Mouse (Mus musculus) midbrain, embryonic 13.5 days (tissue): Measurements from ENCODE around the gene Slfn8. TPM values are rescaled to one million over a fixed set of nuclear protein-coding genes. Genes with fewer than 3 reads are reported as not detected.
A peak's percentile ranks its signal among the peaks of the same experiment; 100 is the strongest.
"Not testable (repeated sequence)": the region's sequence is repeated elsewhere in the genome, so short reads cannot be mapped to it uniquely, and the experiment has no call there.

Experiments used
- ATAC-seq: fragments of 200-750 bp; cut with Nextera tagmentation; 2 replicates; pipeline ENCODE4 v1.8.0; 2017; ENCODE audit warnings: mild to moderate bottlenecking, moderate TSS enrichment, moderate library complexity
- H3K27ac ChIP-seq: fragments of 300-500 bp; sonication (generic); 2 replicates; pipeline ENCODE4 v1.5.1; 2015; ENCODE audit warnings: inconsistent platforms, mild to moderate bottlenecking, moderate library complexity
- H3K27me3 ChIP-seq: fragments of 300-500 bp; sonication (generic); 2 replicates; pipeline ENCODE4 v1.6.1; 2015; ENCODE audit warnings: mild to moderate bottlenecking, inconsistent platforms
- H3K36me3 ChIP-seq: fragments of 300-500 bp; sonication (generic); 2 replicates; pipeline ENCODE4 v1.6.1; 2015; ENCODE audit warnings: mild to moderate bottlenecking, inconsistent platforms
- H3K4me1 ChIP-seq: fragments of 300-500 bp; sonication (generic); replicated peaks from 2 replicates; pipeline ENCODE4 v1.6.1; 2015; ENCODE audit warnings: inconsistent platforms
- H3K4me2 ChIP-seq: fragments of 300-500 bp; sonication (generic); replicated peaks from 2 replicates; pipeline ENCODE4 v1.6.1; 2015; ENCODE audit warnings: moderate library complexity, mild to moderate bottlenecking, inconsistent platforms
- H3K4me3 ChIP-seq: fragments of 300-500 bp; sonication (generic); replicated peaks from 2 replicates; pipeline ENCODE4 v1.5.1; 2015; ENCODE audit warnings: mild to moderate bottlenecking, inconsistent platforms
- H3K9ac ChIP-seq: fragments of 300-500 bp; sonication (generic); replicated peaks from 2 replicates; pipeline ENCODE4 v1.6.1; 2015; ENCODE audit warnings: mild to moderate bottlenecking, inconsistent platforms
- H3K9me3 ChIP-seq: fragments of 300-500 bp; sonication (generic); 2 replicates; pipeline ENCODE4 v1.6.1; 2016; ENCODE audit warnings: mild to moderate bottlenecking, inconsistent platforms
- WGBS: fragments of 180-500 bp; shearing (Covaris S2); methylation state at CpG from one replicate; pipeline ENCODE4 v1.1.7; 2015; 5-methylcytosine and 5-hydroxymethylcytosine counted together
- polyA plus RNA-seq: library from polyadenylated mRNA; unstranded; fragments of >200 nt; fragmentation: Nextera tagmentation; extraction: Ambion mirVana; gene quantifications from 2 replicates; pipeline ENCODE4 v1.2.1, GENCODE M21; 2015

Gene Slfn8
- polyA plus RNA-seq, 1 experiment from 2014 or later, result 0.31 TPM

DNA sequence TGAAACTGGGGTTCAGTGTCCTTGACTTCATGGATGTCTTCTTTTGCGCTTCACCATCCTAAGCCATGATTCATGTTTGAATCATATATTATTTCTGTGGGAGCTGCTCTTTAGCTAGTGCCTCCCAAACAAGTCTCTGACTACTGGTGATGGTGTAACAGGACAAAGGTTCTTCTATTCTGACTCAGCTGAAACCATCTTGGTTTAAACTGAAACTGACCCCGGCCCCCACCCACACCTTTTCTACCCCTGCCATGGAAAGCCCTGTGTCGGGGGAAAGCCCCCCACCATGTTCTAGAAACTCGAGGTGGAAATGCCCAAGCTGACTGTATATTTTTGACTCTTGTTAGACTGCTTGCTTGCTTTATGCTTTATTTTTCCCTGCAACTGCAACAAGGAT, 23.3 kb upstream of the Slfn8 start:
- no peak overlapping the region for H3K9ac ChIP-seq
- H3K4me1 ChIP-seq, result no peaks in the 10 kb centered on the region
- no peak overlapping the region for H3K4me3 ChIP-seq
- H3K4me2 ChIP-seq, result no peak overlapping the region
- H3K27ac ChIP-seq, result no peak overlapping the region
- no peak for ATAC-seq
- no peaks in the 10 kb centered on the region for H3K9me3 ChIP-seq
- 84% methylated on average over 4 of the region's 4 CpGs for WGBS
- peaks cover 9% of the 10 kb centered on the region for H3K27me3 ChIP-seq
- H3K36me3 ChIP-seq, result no peaks in the 10 kb centered on the region

DNA sequence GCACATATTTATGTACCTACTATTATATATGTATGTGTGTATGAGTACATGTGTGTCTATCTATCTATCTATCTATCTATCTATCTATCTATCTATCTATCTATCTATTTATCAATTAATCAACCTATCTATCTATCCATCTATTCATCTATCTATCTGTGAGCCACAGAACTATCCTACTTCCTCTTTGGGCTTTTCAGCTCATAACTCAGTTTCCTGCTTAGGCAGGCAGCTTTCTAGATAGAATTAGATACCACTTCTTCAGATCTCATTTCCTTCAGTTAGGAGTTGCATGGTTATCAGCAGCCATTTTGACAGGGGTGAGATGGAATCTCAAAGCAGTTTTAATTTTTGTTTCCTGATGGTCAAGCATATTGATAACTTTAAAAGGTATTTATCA, 20.4 kb upstream of the Slfn8 start:
- Histone ChIP-seq H3K9ac (no peak overlapping the region), H3K27ac (no peak overlapping the region), H3K36me3 (no peaks in the 10 kb centered on the region), H3K4me1 (no peaks in the 10 kb centered on the region), H3K9me3 (no peaks in the 10 kb centered on the region), H3K4me2 (no peak overlapping the region), H3K4me3 (no peak overlapping the region), H3K27me3 (peaks cover 9% of the 10 kb centered on the region)
- no peak for ATAC-seq

DNA sequence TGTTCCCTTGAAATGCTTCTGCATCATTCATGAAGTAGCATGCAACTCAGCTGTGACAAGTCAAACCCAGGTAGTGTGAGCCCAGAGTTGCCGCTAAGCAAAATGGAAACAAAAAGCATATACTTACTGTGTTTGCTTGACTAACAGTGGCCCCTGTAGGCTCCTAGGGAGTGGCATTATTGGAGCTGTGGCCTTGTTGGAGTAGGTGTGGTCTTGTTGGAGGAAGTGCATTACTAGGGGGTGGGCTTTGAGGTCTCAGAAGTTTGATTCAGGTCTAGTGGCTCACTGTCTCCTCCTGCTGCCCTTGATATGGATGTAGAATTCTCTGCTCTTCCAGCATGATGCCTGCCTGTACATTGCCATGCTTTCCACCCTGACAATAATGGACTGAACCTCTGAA, 19.7 kb upstream of the Slfn8 start:
- no peaks in the 10 kb centered on the region for H3K36me3 ChIP-seq
- H3K4me1 ChIP-seq, result no peaks in the 10 kb centered on the region
- no peak overlapping the region for H3K4me2 ChIP-seq
- no peak overlapping the region for H3K4me3 ChIP-seq
- H3K9me3 ChIP-seq, result no peaks in the 10 kb centered on the region
- no peak for ATAC-seq
- peaks cover 9% of the 10 kb centered on the region for H3K27me3 ChIP-seq
- WGBS, result 18% methylated on average over 1 of the region's 1 CpGs
- no peak overlapping the region for H3K27ac ChIP-seq
- H3K9ac ChIP-seq, result no peak overlapping the region

DNA sequence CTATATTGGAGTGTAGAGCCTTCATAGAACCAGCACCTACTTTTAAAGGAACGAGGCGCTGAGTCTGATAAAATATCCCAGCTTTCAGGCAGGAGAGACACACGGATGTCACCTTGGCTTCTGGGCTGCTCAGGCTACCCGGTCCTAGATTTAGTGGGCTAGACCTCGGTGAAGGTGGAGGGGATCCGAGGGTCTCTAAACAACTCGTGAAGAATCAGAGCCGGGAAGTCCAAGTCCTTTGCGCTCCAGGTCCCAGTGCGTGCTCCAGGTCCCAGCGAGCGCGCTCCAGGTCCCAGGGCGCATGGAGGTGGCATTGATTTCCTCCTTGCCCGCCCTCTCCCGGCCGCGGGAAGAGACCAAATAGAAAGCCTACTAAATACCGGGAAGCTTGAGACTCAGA, 19.2 kb upstream of the Slfn8 start:
- Histone ChIP-seq H3K9ac (no peak overlapping the region), H3K4me2 (no peak overlapping the region), H3K27ac (no peak overlapping the region), H3K4me1 (no peaks in the 10 kb centered on the region), H3K36me3 (no peaks in the 10 kb centered on the region), H3K4me3 (no peak overlapping the region), H3K9me3 (no peaks in the 10 kb centered on the region), H3K27me3 (peaks cover 9% of the 10 kb centered on the region)
- no peak for ATAC-seq
- WGBS, result 17% methylated on average over 19 of the region's 19 CpGs

DNA sequence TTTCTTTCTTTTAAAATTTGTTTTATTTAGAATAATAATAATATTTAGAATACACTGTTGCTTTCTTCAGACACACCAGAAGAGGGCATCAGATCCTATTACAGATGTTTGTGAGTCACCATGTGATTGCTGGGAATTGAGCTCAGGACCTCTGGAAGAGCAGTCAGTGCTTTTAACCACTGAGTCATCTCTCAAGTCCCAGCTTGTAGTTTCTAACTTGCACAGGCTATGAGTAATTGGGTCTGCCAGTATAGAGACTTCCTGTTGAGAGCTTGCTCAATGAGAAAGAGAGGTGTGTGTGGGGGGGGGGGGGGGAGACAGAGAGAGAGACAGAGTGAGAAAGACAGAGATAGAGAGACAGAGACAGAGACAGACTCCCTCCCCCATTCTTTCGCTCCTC, 18.5 kb upstream of the Slfn8 start:
- Histone ChIP-seq H3K27ac (no peak overlapping the region), H3K4me3 (no peak overlapping the region), H3K4me1 (no peaks in the 10 kb centered on the region), H3K9ac (no peak overlapping the region), H3K36me3 (no peaks in the 10 kb centered on the region), H3K4me2 (no peak overlapping the region), H3K9me3 (no peaks in the 10 kb centered on the region), H3K27me3 (peaks cover 9% of the 10 kb centered on the region)
- no peak for ATAC-seq
- WGBS, result no CpG with 5 or more reads among the region's 1 CpGs

DNA sequence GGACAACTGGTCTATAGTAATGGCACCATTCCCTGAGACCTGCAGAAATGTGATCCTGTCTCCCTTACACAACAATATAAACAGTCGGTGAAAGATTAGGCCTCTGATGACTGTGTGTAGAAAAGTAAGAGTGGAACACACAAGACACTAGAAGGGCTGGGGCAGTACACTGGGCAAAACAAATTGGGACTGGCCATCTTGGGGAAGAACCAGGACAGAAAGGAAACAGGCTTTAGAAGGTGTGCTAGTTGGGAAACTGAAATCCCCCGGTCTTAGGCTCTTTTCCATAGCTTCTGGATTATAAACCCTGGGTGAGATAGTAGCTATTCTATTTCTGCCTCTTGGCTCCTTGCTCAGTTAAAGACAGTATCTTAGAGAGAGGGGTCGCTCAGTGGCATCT, 18.1 kb upstream of the Slfn8 start:
- H3K27ac ChIP-seq, H3K27me3 ChIP-seq, H3K4me1 ChIP-seq, ATAC-seq, H3K4me3 ChIP-seq, H3K36me3 ChIP-seq, H3K9ac ChIP-seq, H3K9me3 ChIP-seq, H3K4me2 ChIP-seq: not testable (repeated sequence)
- 86% methylated on average over 3 of the region's 3 CpGs for WGBS

DNA sequence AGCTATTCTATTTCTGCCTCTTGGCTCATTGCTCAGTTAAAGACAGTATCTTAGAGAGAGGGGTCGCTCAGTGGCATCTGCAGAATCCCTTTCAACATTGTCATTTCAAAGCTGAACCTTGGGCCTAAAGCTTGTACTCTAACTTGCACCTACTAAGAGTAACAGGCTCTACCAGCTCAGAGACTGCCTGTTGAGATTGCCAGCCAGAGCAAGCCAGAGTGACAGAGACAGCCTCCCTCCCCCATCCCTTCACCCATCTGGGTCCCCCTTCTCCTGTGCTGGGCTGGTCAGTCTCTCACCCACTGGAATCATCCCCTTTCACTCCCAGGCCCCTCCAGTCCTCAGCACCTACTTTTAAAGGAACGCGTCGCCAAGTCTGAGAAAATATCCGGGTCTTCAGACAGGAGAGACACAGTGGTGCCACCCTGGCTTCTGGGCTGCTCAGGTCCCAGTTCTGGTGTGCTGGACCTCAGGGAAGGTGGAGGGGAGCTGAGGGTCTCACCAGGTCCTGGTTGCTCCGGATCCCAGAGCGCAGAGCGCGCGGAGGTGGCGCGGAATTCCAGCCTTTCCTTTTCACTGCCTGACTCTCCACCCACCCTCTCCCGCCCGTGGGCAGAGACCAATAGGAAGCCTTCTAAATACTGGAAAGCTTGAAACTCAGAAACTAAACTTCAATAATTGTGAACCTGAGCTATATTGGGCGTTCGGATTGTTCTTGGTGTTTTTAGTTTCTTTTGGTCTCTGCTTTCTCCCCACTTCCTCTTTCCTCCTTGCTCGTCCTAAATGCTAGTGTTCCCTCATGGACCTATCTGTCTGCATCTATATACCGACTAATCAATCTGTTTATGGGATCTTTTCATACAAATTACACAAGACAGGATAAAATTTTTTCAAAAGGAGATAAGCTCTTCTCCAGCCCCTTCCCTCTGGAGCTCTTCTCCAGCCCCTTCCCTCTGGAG, 770 bp downstream of the Slfn8 start:
- not testable (repeated sequence) for H3K9me3 ChIP-seq, H3K4me2 ChIP-seq, H3K36me3 ChIP-seq, H3K4me3 ChIP-seq, H3K9ac ChIP-seq, H3K4me1 ChIP-seq, H3K27me3 ChIP-seq, H3K27ac ChIP-seq, ATAC-seq
- 80% methylated on average over 18 of the region's 18 CpGs for WGBS

DNA sequence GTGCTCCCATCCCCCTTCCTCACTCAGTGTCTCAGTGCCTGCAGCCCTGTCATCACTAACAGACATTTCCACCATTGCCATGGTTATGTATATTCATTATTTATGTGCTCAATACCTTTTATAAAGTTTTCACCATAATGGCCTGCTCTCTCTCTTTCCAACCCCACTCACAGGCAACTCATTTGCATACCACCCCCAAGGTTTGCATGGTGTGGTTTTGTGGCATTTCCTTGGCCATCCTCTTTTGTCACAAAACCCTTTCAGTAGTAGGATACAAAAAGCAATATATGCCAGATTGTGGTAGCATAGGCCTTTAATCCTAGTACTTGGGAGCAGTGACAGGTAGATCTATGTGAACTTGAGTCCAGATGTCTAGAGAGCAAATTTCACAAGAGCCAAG, 4.5 kb downstream of the Slfn8 start:
- Histone ChIP-seq H3K4me1 (no peaks in the 10 kb centered on the region), H3K27me3 (no peaks in the 10 kb centered on the region), H3K27ac (no peak overlapping the region), H3K9ac (no peak overlapping the region), H3K4me2 (no peak overlapping the region), H3K9me3 (no peaks in the 10 kb centered on the region), H3K36me3 (no peaks in the 10 kb centered on the region), H3K4me3 (no peak overlapping the region)
- ATAC-seq, result no peak

DNA sequence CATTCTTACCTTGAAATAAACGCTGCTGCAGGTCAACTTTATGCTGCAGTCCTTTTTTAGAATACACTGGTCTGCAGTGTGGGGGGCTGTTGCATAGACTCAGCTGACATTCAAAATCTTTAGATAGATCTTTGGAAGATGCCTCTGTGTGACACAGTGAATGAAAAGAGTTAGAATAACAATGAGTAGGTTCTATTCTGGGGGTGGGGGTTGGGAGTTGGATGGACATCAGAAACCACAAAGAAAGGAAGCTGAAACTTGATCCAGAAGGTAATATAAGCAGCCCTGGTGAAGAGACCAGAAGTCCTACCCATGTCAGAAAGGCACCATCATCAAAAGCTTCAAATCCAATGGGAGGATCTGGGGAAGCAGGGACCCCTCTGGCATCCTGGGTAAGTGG, 7.3 kb downstream of the Slfn8 start:
- no peak overlapping the region for H3K4me3 ChIP-seq
- no peak overlapping the region for H3K4me2 ChIP-seq
- no peaks in the 10 kb centered on the region for H3K36me3 ChIP-seq
- 76% methylated on average over 1 of the region's 1 CpGs for WGBS
- no peaks in the 10 kb centered on the region for H3K4me1 ChIP-seq
- H3K9me3 ChIP-seq, result no peaks in the 10 kb centered on the region
- no peaks in the 10 kb centered on the region for H3K27me3 ChIP-seq
- H3K9ac ChIP-seq, result no peak overlapping the region
- H3K27ac ChIP-seq, result no peak overlapping the region
- ATAC-seq, result no peak

DNA sequence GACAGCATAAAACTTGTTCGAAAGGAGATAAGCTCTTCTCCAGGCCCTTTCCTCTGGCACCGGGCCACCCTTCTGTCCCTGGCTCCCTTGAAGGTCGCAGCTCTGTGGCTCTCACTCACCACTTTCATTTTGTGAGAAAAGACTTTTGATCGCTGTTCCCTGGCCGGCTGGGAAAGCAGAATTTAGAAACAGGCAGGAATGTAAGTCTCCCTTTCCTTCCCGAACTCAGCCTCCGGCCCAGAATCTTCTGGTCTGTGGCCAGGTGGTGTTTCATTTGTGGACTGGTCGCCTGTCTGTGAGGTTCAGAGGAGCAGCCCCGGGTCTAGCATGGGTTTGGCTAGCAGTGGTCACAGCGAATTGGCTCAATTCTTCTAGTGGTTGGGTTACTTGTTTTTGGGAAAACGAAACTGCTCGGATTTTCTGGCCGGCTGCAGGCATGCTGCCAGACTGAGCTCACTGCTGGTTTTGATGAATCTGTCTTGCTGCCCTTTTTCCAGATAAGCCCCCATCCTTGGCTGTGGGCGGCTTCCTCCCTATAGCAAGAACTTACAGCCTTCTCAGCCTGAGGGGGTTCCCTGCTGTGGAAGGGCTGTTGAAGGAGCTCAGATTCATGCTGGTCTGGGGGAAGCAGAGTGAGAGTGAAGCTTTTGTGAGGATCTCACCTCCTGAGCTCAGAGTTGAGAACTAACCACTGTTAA, 29.0 kb downstream of the Slfn8 start, which contains the start of gene Slfn9:
Slfn9 (minus strand) TSS at position 362 of the 698 bp plus-strand sequence.
- Histone ChIP-seq H3K27me3 (peaks cover 22% of the 10 kb centered on the region; the same call in 1 of the 2 replicates), H3K4me2 (peak within 1 kb of the TSS; percentile 58), H3K9me3 (no peaks in the 10 kb centered on the region), H3K27ac (no peak within 1 kb of the TSS), H3K4me1 (peaks cover 17% of the 10 kb centered on the region), H3K4me3 (peak within 1 kb of the TSS; percentile 34), H3K36me3 (no peaks in the 10 kb centered on the region), H3K9ac (peak within 1 kb of the TSS; percentile 52)
- ATAC-seq, result no peak
- 7% methylated on average over 14 of the region's 14 CpGs for WGBS

DNA sequence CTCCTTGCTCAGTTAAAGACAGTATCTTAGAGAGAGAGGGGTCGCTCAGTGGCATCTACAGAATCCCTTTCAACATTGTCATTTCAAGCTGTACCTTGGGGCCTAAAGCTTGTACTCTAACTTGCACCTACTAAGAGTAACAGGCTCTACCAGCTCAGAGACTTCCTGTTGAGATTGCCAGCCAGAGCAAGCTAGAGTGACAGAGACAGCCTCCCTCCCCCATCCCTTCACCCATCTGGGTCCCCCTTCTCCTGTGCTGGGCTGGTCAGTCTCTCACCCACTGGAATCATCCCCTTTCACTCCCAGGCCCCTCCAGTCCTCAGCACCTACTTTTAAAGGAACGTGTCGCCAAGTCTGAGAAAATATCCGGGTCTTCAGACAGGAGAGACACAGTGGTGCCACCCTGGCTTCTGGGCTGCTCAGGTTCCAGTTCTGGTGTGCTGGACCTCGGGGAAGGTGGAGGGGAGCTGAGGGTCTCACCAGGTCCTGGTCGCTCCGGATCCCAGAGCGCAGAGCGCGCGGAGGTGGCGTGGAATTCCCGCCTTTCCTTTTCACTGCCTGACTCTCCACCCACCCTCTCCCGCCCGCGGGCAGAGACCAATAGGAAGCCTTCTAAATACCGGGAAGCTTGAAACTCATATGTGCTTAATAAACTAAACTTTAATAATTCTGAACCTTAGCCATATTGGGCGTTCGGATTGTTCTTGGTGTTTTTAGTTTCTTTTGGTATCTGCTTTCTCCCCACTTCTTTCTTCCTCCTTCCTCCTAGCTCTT, 29.8 kb downstream of the Slfn8 start:
- peak overlapping the region; percentile 52 for H3K9ac ChIP-seq
- H3K4me1 ChIP-seq, result peaks cover 17% of the 10 kb centered on the region
- 19% methylated on average over 19 of the region's 19 CpGs for WGBS
- H3K36me3 ChIP-seq, H3K9me3 ChIP-seq, H3K27ac ChIP-seq: not testable (repeated sequence)
- peak overlapping the region; percentile 58 for H3K4me2 ChIP-seq
- H3K4me3 ChIP-seq, result peak overlapping the region; percentile 34
- peak; percentile 53; the same call in 1 of the 2 replicates for ATAC-seq
- peaks cover 22% of the 10 kb centered on the region; the same call in 1 of the 2 replicates for H3K27me3 ChIP-seq

DNA sequence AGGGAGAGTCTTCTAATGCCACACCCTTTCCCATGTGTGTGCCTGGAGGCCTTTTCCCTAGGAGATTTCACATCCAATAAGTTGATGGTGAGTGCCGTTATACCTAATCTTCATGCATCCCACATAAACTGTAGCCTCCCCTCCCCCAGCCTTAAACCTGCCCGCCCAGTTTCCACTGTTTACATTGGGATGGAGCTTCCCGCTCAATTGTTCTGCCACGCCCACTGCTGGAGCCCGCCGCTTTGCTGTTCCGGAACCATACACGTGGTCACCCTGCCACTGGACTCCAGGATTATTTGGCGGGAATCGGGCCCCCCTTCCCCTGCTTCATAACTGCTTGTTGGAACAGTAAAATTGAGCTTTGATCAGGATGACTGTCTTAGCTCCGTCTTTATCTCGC, 31.3 kb downstream of the Slfn8 start:
- Histone ChIP-seq H3K36me3 (peaks cover 4% of the 10 kb centered on the region; the same call in 1 of the 2 replicates), H3K4me2 (peak overlapping the region; percentile 2; the same call in 1 of the 2 replicates), H3K9me3 (no peaks in the 10 kb centered on the region), H3K4me3 (no peak overlapping the region), H3K27ac (no peak overlapping the region), H3K4me1 (peaks cover 17% of the 10 kb centered on the region), H3K9ac (no peak overlapping the region), H3K27me3 (peaks cover 22% of the 10 kb centered on the region; the same call in 1 of the 2 replicates)
- WGBS, result 42% methylated on average over 12 of the region's 12 CpGs
- ATAC-seq, result no peak
